Mouse (Mus musculus): ENCODE measurements around the gene Arhgef17.

DNA sequence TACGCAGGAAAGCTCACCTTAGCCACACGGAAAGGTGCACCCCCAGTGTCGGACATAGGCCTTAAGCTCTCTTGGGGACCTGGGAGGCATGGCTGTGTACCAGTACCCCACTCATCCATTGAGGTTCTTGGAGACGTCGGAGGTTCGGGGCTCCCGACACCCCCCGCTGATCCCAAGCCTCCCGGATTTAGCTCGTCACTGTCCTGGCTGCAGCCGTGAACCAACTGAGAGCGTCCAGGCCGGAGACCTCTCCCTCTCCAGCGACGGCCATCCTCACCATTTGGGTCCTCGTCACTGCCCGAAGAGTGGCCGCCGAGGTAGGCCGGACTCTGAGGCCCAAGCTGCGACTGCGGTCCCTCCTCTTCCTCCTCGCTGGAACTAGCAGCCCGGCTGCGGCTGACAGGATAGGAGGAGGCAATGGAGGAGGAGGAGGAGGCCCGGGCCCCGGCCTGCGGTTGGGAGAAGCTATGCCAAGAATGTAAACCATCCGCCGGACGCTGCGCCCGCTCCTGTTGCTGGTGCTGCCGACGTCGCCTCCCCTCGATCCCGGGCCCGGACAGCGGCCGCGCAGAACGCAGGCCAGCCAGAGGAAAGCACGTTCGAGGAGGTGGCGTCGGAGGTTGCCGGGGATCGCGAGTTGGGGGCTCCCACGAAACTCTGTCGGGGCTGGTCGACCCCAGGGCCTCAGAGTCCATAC lies 1.1 kb downstream of the Arhgef17 start:
- no peak for TF ChIP-seq CTCF (IDR thresholded peaks at IDR 0.05; ENCODE audit: extremely low read depth, insufficient read length, insufficient replicate concordance, low read depth, low read length)
- peak; percentile 39; the same call in 1 of the 2 replicates for TF ChIP-seq POLR2A (IDR thresholded peaks at IDR 0.05; ENCODE audit: low read depth, low read length)

All from small intestine, adult 2 months (tissue).